Mouse (Mus musculus): ENCODE data around the gene Rnaseh2a. TPM values are rescaled to one million over a fixed set of nuclear protein-coding genes. Genes with fewer than 3 reads are reported as not detected.

Rnaseh2a gene
- polyA plus RNA-seq, 1 experiment from 2014 or later: 46.4 TPM

GRCm38 (mm10) chr8:84918646-84919045, 50.9 kb downstream of the Rnaseh2a start:
- no peaks in the 10 kb centered on the region for H3K9me3 ChIP-seq (ENCODE audit: low read length)
- H3K9ac ChIP-seq (replicated peaks; ENCODE audit: low read depth): no peak overlapping the region
- ATAC-seq (no peak), DNase-seq (ENCODE audit: low spot score) (no peak)
- H3K4me1 ChIP-seq (ENCODE audit: insufficient read depth, low read depth, low read length): no peaks in the 10 kb centered on the region
- TF ChIP-seq CTCF (IDR thresholded peaks at IDR 0.05) (no peak), EP300 (IDR thresholded peaks at IDR 0.05) (no peak)
- H3K27me3 ChIP-seq (replicated peaks; ENCODE audit: insufficient read depth, low read length): 0 out of 2 replicates have a peak, but pooled peaks cover 9% of the 10 kb centered on the region
- no peak overlapping the region for H3K27ac ChIP-seq (ENCODE audit: low read length)
- H3K4me2 ChIP-seq (replicated peaks; ENCODE audit: low read depth, low read length): no peak overlapping the region
- no peaks in the 10 kb centered on the region for H3K36me3 ChIP-seq (ENCODE audit: insufficient read depth, low read length)
- WGBS: 90% methylated on average over 15 of the region's 15 CpGs
- H3K4me3 ChIP-seq (ENCODE audit: low read depth, low read length): no peak overlapping the region

GRCm38 (mm10) chr8:84917781-84918180, 51.8 kb downstream of the Rnaseh2a start:
- no peak overlapping the region for H3K4me3 ChIP-seq (ENCODE audit: low read depth, low read length)
- H3K4me1 ChIP-seq (ENCODE audit: insufficient read depth, low read depth, low read length): no peaks in the 10 kb centered on the region; the same call in 1 of the 2 replicates
- peaks cover 12% of the 10 kb centered on the region; the same call in 1 of the 2 replicates for H3K27me3 ChIP-seq (replicated peaks; ENCODE audit: insufficient read depth, low read length)
- ATAC-seq: no peak
- no peaks in the 10 kb centered on the region for H3K9me3 ChIP-seq (ENCODE audit: low read length)
- DNase-seq (ENCODE audit: low spot score): no peak
- TF ChIP-seq EP300 (IDR thresholded peaks at IDR 0.05) (no peak), CTCF (IDR thresholded peaks at IDR 0.05) (no peak)
- H3K4me2 ChIP-seq (replicated peaks; ENCODE audit: low read depth, low read length): no peak overlapping the region
- WGBS: 39% methylated on average over 20 of the region's 20 CpGs
- H3K27ac ChIP-seq (ENCODE audit: low read length): no peak overlapping the region
- no peak overlapping the region for H3K9ac ChIP-seq (replicated peaks; ENCODE audit: low read depth)
- no peaks in the 10 kb centered on the region for H3K36me3 ChIP-seq (ENCODE audit: insufficient read depth, low read length)

- ATAC-seq: peak; percentile 42
- H3K27me3 ChIP-seq (replicated peaks; ENCODE audit: insufficient read depth, low read length): peaks cover 14% of the 10 kb centered on the region
- no peak overlapping the region for H3K27ac ChIP-seq (ENCODE audit: low read length)
These were observed 54.3 kb downstream of the Rnaseh2a start for GRCm38 (mm10) chr8:84915269-84915668.

GRCm38 (mm10) chr8:84913960-84914359, 55.6 kb downstream of the Rnaseh2a start:
- Histone ChIP-seq H3K4me3 (ENCODE audit: low read depth, low read length) (no peak overlapping the region), H3K27ac (ENCODE audit: low read length) (no peak overlapping the region), H3K27me3 (replicated peaks; ENCODE audit: insufficient read depth, low read length) (peaks cover 14% of the 10 kb centered on the region), H3K4me1 (ENCODE audit: insufficient read depth, low read depth, low read length) (no peaks in the 10 kb centered on the region; the same call in 1 of the 2 replicates), H3K4me2 (replicated peaks; ENCODE audit: low read depth, low read length) (peak overlapping the region; percentile 53; the same call in 1 of the 2 replicates), H3K9me3 (ENCODE audit: low read length) (no peaks in the 10 kb centered on the region), H3K36me3 (ENCODE audit: insufficient read depth, low read length) (no peaks in the 10 kb centered on the region), H3K9ac (replicated peaks; ENCODE audit: low read depth) (no peak overlapping the region)
- DNase-seq (ENCODE audit: low spot score) (peak; percentile 54), ATAC-seq (no peak)
- TF ChIP-seq CTCF (IDR thresholded peaks at IDR 0.05) (peak; percentile 57), EP300 (IDR thresholded peaks at IDR 0.05) (no peak)
- WGBS: 29% methylated on average over 4 of the region's 4 CpGs

More at GRCm38 (mm10) chr8:84915269-84915668, 54.3 kb downstream of the Rnaseh2a start:
- no peaks in the 10 kb centered on the region for H3K36me3 ChIP-seq (ENCODE audit: insufficient read depth, low read length)
- H3K4me3 ChIP-seq (ENCODE audit: low read depth, low read length): no peak overlapping the region
- H3K9me3 ChIP-seq (ENCODE audit: low read length): no peaks in the 10 kb centered on the region
- H3K4me1 ChIP-seq (ENCODE audit: insufficient read depth, low read depth, low read length): no peaks in the 10 kb centered on the region; the same call in 1 of the 2 replicates
- H3K9ac ChIP-seq (replicated peaks; ENCODE audit: low read depth): no peak overlapping the region
- no peak overlapping the region for H3K4me2 ChIP-seq (replicated peaks; ENCODE audit: low read depth, low read length)
- no peak for TF ChIP-seq EP300 (IDR thresholded peaks at IDR 0.05)
- no peak for TF ChIP-seq CTCF (IDR thresholded peaks at IDR 0.05)
- peak; percentile 75 for DNase-seq (ENCODE audit: low spot score)
- 78% methylated on average over 8 of the region's 8 CpGs for WGBS

GRCm38 (mm10) chr8:84913502-84913900, 56.1 kb downstream of the Rnaseh2a start:
- no peak overlapping the region for H3K9ac ChIP-seq (replicated peaks; ENCODE audit: low read depth)
- 0 out of 2 replicates have a peak overlapping the region, but pooled peaks have one; percentile 32 for H3K27ac ChIP-seq (ENCODE audit: low read length)
- no peak for ATAC-seq
- no peaks in the 10 kb centered on the region; the same call in 1 of the 2 replicates for H3K4me1 ChIP-seq (ENCODE audit: insufficient read depth, low read depth, low read length)
- peak overlapping the region; percentile 40 for H3K4me3 ChIP-seq (ENCODE audit: low read depth, low read length)
- 10% methylated on average over 9 of the region's 9 CpGs for WGBS
- TF ChIP-seq CTCF (IDR thresholded peaks at IDR 0.05): no peak
- no peak for TF ChIP-seq EP300 (IDR thresholded peaks at IDR 0.05)
- H3K27me3 ChIP-seq (replicated peaks; ENCODE audit: insufficient read depth, low read length): peaks cover 14% of the 10 kb centered on the region
- no peaks in the 10 kb centered on the region for H3K9me3 ChIP-seq (ENCODE audit: low read length)
- no peak for DNase-seq (ENCODE audit: low spot score)
- no peaks in the 10 kb centered on the region for H3K36me3 ChIP-seq (ENCODE audit: insufficient read depth, low read length)
- H3K4me2 ChIP-seq (replicated peaks; ENCODE audit: low read depth, low read length): peak overlapping the region; percentile 53

GRCm38 (mm10) chr8:84912895-84913501, 56.6 kb downstream of the Rnaseh2a start:
- Histone ChIP-seq H3K27ac (ENCODE audit: low read length) (0 out of 2 replicates have a peak overlapping the region, but pooled peaks have one; percentile 32), H3K36me3 (ENCODE audit: insufficient read depth, low read length) (no peaks in the 10 kb centered on the region), H3K27me3 (replicated peaks; ENCODE audit: insufficient read depth, low read length) (peaks cover 14% of the 10 kb centered on the region), H3K9me3 (ENCODE audit: low read length) (no peaks in the 10 kb centered on the region), H3K9ac (replicated peaks; ENCODE audit: low read depth) (no peak overlapping the region), H3K4me2 (replicated peaks; ENCODE audit: low read depth, low read length) (peak overlapping the region; percentile 53), H3K4me3 (ENCODE audit: low read depth, low read length) (peak overlapping the region; percentile 40), H3K4me1 (ENCODE audit: insufficient read depth, low read depth, low read length) (no peaks in the 10 kb centered on the region; the same call in 1 of the 2 replicates)
- no peak for TF ChIP-seq EP300 (IDR thresholded peaks at IDR 0.05)
- 0 out of 2 replicates have a peak, but pooled peaks have one; percentile 2 for TF ChIP-seq CTCF (IDR thresholded peaks at IDR 0.05)
- DNase-seq (ENCODE audit: low spot score) (peak; percentile 91), ATAC-seq (peak; percentile 59)
- under 1% methylated on average over 55 of the region's 55 CpGs for WGBS
